Mouse (Mus musculus): ENCODE results near the gene Ormdl3.

DNA sequence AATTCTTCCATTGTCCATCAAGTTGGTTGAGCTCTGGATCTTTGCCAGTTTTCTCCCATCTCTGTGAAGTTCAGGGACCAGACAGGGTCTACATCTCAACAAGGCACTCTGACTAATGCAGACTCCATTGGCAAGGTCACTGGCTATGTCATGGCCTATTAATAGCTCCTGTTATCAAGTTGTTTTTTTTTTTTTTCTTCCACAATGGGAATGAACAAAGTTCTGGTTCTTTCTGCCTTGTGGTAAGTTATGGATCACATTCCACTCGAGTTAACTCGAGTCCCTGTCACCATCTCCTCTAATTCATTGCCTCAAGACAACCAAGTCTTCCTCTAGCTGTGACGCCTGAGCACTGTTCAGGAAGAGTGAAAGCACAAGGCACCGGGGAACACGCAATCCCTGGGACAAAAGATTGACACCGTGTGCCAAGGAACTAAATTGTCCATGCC lies 1.7 kb upstream of the Ormdl3 start:
- TF ChIP-seq POLR2A (IDR thresholded peaks at IDR 0.05; ENCODE audit: low read depth, low read length) (no peak), CTCF (IDR thresholded peaks at IDR 0.05; ENCODE audit: borderline replicate concordance, insufficient read depth, low read length) (no peak)

All from embryonic fibroblast, embryonic 13.5 days (primary cell).